Mouse (Mus musculus): ENCODE data around the gene Actl10. TPM values are rescaled to one million over a fixed set of nuclear protein-coding genes. Genes with fewer than 3 reads are reported as not detected.
A peak's percentile ranks its signal among the peaks of the same experiment; 100 is the strongest.

Gene Actl10
- polyA plus RNA-seq, 1 experiment, result 0.11 TPM

DNA sequence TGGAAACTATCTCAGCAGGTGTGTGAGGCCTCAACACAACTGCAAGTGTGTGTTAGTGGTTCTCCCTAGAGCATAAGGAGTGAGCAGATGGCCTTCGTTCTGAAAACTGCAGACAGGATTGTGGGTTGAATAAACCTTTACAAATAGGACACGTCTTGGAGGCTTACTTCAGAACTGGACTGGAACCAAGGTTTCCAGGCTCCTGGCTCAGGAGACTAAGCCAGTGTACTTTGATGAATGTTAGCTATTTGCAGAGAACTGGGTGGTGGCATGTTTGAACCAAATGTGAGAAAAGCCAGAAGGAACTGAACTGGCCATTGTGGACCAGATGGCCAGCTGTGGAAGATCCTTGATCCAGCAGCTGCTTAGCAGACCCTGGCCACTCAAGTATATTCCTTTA, 13.3 kb upstream of the Actl10 start:
- WGBS, result 86% methylated on average over 2 of the region's 2 CpGs
- H3K36me3 ChIP-seq (ENCODE audit: control insufficient read depth, insufficient read depth, low read length), result peaks cover 22% of the 10 kb centered on the region; the same call in 1 of the 2 replicates
- no peak for DNase-seq

DNA sequence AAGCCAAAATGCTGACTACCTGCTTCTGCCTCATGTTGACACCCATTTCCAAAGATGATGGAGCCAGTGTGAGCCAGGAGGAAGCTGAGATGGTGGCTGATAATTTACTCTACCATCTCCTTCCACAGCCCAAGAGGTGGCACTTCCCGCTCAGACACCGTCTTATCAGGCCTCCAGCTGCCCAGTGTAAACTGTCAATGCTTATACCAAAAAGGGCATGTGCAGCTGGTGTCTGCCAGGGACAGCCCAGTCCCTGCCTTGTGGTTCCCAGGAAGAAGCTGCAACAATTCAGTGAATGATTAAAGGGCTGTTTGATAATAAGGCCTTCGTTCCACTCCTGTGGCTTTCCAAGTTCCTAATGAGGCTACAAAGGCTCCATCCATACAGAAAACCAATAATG, 12.9 kb upstream of the Actl10 start:
- Histone ChIP-seq H3K4me1 (replicated peaks; ENCODE audit: control insufficient read depth, insufficient read depth, low read length) (no peaks in the 10 kb centered on the region), H3K27me3 (ENCODE audit: control insufficient read depth, insufficient read depth, low read length) (no peaks in the 10 kb centered on the region), H3K36me3 (ENCODE audit: control insufficient read depth, insufficient read depth, low read length) (peaks cover 21% of the 10 kb centered on the region; the same call in 1 of the 2 replicates), H3K4me3 (ENCODE audit: control insufficient read depth, insufficient read depth, low read length) (no peak overlapping the region), H3K27ac (ENCODE audit: control insufficient read depth, insufficient read depth, low read length) (no peak overlapping the region)
- WGBS, result 93% methylated on average over 3 of the region's 3 CpGs
- DNase-seq, result no peak
- TF ChIP-seq POLR2A (IDR thresholded peaks at IDR 0.05; ENCODE audit: control insufficient read depth, extremely low read depth, insufficient read depth, low read length, poor library complexity) (no peak), CTCF (IDR thresholded peaks at IDR 0.05; ENCODE audit: borderline replicate concordance, control insufficient read depth, extremely low read depth, insufficient read depth, low read length, poor library complexity) (no peak)

More for the DNA sequence above, 13.3 kb upstream of the Actl10 start:
- Histone ChIP-seq H3K27me3 (ENCODE audit: control insufficient read depth, insufficient read depth, low read length) (no peaks in the 10 kb centered on the region), H3K27ac (ENCODE audit: control insufficient read depth, insufficient read depth, low read length) (no peak overlapping the region), H3K4me3 (ENCODE audit: control insufficient read depth, insufficient read depth, low read length) (no peak overlapping the region), H3K4me1 (replicated peaks; ENCODE audit: control insufficient read depth, insufficient read depth, low read length) (no peaks in the 10 kb centered on the region)
- TF ChIP-seq POLR2A (IDR thresholded peaks at IDR 0.05; ENCODE audit: control insufficient read depth, extremely low read depth, insufficient read depth, low read length, poor library complexity) (no peak), CTCF (IDR thresholded peaks at IDR 0.05; ENCODE audit: borderline replicate concordance, control insufficient read depth, extremely low read depth, insufficient read depth, low read length, poor library complexity) (no peak)

DNA sequence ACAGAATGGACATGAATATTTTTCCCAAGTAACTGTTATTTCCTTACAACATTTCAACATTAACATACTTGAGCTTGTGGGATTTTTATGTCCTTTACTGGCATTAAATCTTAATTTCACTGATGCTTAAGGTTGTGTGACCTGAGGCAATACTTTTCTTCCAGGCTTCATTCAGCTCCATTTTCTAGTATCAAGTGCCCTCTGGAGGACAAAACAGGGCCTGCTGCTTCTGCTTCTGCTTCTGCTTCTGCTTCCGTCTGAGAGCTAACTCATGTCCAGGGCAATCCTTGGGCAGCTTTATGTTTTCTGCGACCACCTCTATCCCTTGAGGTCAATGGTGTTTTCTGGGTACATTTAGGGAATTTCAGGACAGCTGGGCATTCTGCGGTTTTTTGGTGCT, 11.9 kb upstream of the Actl10 start:
- Histone ChIP-seq H3K27ac (ENCODE audit: control insufficient read depth, insufficient read depth, low read length) (no peak overlapping the region), H3K4me3 (ENCODE audit: control insufficient read depth, insufficient read depth, low read length) (no peak overlapping the region), H3K4me1 (replicated peaks; ENCODE audit: control insufficient read depth, insufficient read depth, low read length) (no peaks in the 10 kb centered on the region), H3K27me3 (ENCODE audit: control insufficient read depth, insufficient read depth, low read length) (no peaks in the 10 kb centered on the region), H3K36me3 (ENCODE audit: control insufficient read depth, insufficient read depth, low read length) (peaks cover 18% of the 10 kb centered on the region; the same call in 1 of the 2 replicates)
- 76% methylated on average over 3 of the region's 3 CpGs for WGBS
- DNase-seq, result peak; percentile 27
- TF ChIP-seq CTCF (IDR thresholded peaks at IDR 0.05; ENCODE audit: borderline replicate concordance, control insufficient read depth, extremely low read depth, insufficient read depth, low read length, poor library complexity), result no peak
- no peak for TF ChIP-seq POLR2A (IDR thresholded peaks at IDR 0.05; ENCODE audit: control insufficient read depth, extremely low read depth, insufficient read depth, low read length, poor library complexity)

DNA sequence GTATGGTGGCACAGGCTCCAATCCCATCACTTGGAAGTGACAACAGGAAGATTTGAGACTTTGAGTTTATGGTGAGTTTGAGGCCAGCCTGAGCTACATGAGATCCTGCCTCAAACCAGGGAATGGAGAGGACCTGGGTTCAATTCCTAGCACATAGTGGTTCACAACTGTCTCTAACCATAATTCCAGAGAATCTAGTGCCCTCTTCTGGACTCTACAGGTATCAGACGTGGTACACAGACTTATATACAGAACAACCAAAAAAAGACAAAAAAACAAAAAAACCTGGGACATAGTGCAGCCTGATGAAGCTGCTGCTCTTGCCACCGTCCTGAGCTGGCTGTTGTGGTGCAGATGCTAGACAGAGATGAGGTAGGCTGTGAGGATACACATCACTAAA, 9.9 kb upstream of the Actl10 start:
- H3K36me3 ChIP-seq (ENCODE audit: control insufficient read depth, insufficient read depth, low read length), result peaks cover 3% of the 10 kb centered on the region; the same call in 1 of the 2 replicates
- no peak overlapping the region for H3K4me3 ChIP-seq (ENCODE audit: control insufficient read depth, insufficient read depth, low read length)
- no peak for TF ChIP-seq POLR2A (IDR thresholded peaks at IDR 0.05; ENCODE audit: control insufficient read depth, extremely low read depth, insufficient read depth, low read length, poor library complexity)
- TF ChIP-seq CTCF (IDR thresholded peaks at IDR 0.05; ENCODE audit: borderline replicate concordance, control insufficient read depth, extremely low read depth, insufficient read depth, low read length, poor library complexity), result no peak
- H3K4me1 ChIP-seq (replicated peaks; ENCODE audit: control insufficient read depth, insufficient read depth, low read length), result no peaks in the 10 kb centered on the region
- 91% methylated on average over 2 of the region's 2 CpGs for WGBS
- H3K27me3 ChIP-seq (ENCODE audit: control insufficient read depth, insufficient read depth, low read length), result no peaks in the 10 kb centered on the region
- DNase-seq, result no peak
- H3K27ac ChIP-seq (ENCODE audit: control insufficient read depth, insufficient read depth, low read length), result no peak overlapping the region

DNA sequence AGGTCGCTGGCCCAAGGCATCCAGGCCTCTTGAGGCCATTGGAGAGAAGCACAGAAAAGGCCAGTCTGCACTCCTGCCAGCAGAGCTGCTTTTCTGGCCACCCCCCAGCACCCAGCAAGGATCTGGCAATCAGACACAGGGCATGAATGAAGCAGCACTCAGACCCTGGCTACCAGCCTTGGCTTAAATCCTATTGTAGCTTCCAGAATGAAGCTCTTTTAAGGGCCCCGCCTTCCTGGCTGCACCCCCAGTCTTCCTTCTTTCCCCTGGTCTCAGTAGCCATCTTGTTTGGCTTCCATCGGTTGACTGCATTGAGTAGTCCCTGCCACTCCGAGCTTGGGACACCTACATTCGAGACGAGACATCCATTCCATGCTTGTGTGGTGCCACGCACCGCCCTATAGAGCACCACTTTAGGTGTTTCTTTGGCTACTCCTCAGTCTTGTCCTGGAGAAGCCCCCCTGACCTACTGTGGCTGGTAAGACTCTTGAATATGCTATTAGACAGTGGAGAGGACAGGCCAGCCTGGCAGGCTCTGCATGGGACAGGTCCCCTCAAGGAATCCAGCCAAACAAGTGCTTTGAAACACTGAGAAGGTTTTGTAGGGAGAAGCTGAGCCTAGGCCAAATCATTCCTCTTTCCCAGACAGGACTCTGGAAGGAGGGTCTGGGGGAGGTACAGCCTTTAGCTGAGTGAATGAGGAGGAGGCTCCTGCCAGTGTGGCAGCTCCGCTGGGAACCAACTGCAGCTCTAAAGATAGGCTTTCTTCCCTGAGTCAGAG, 7.8 kb upstream of the Actl10 start:
- no peaks in the 10 kb centered on the region for H3K36me3 ChIP-seq (ENCODE audit: control insufficient read depth, insufficient read depth, low read length)
- no peak for TF ChIP-seq POLR2A (IDR thresholded peaks at IDR 0.05; ENCODE audit: control insufficient read depth, extremely low read depth, insufficient read depth, low read length, poor library complexity)
- TF ChIP-seq CTCF (IDR thresholded peaks at IDR 0.05; ENCODE audit: borderline replicate concordance, control insufficient read depth, extremely low read depth, insufficient read depth, low read length, poor library complexity), result no peak
- no peak for DNase-seq
- no peaks in the 10 kb centered on the region for H3K4me1 ChIP-seq (replicated peaks; ENCODE audit: control insufficient read depth, insufficient read depth, low read length)
- no peak overlapping the region for H3K27ac ChIP-seq (ENCODE audit: control insufficient read depth, insufficient read depth, low read length)
- no peaks in the 10 kb centered on the region for H3K27me3 ChIP-seq (ENCODE audit: control insufficient read depth, insufficient read depth, low read length)
- 95% methylated on average over 9 of the region's 9 CpGs for WGBS
- no peak overlapping the region for H3K4me3 ChIP-seq (ENCODE audit: control insufficient read depth, insufficient read depth, low read length)

DNA sequence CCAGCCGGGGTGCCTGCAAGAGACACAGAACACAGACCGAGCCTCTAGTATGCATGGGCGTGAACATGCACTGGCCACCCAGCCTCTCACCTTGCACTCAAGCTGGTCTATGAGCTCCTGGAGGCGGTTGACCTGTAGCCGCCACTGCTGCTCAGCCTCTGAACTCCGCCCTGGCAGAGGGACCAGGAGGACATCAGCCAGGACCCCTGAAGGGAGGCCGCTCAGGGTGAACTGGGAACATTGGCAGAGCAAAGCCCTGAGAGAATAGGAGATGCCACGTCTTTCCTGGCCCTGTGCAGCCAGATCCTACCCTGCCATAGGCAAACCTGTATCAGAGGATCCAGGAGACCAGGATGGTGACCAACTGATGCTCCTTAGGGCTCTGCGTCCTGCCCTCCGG, 4.9 kb upstream of the Actl10 start, which contains the start of gene 1700003F12Rik:
Gene 1700003F12Rik, plus strand, starts transcription at position 375 of the 400 bp plus-strand sequence.
- Histone ChIP-seq H3K36me3 (ENCODE audit: control insufficient read depth, insufficient read depth, low read length) (no peaks in the 10 kb centered on the region), H3K4me1 (replicated peaks; ENCODE audit: control insufficient read depth, insufficient read depth, low read length) (peaks cover 12% of the 10 kb centered on the region), H3K27me3 (ENCODE audit: control insufficient read depth, insufficient read depth, low read length) (no peaks in the 10 kb centered on the region), H3K4me3 (ENCODE audit: control insufficient read depth, insufficient read depth, low read length) (no peak within 1 kb of the TSS), H3K27ac (ENCODE audit: control insufficient read depth, insufficient read depth, low read length) (no peak within 1 kb of the TSS)
- 96% methylated on average over 10 of the region's 10 CpGs for WGBS
- DNase-seq, result no peak
- TF ChIP-seq POLR2A (IDR thresholded peaks at IDR 0.05; ENCODE audit: control insufficient read depth, extremely low read depth, insufficient read depth, low read length, poor library complexity) (no peak), CTCF (IDR thresholded peaks at IDR 0.05; ENCODE audit: borderline replicate concordance, control insufficient read depth, extremely low read depth, insufficient read depth, low read length, poor library complexity) (no peak)
